Mouse (Mus musculus): ENCODE measurements around the gene Tbl1x.

Gene Tbl1x

GRCm38 (mm10) chrX:77608947-77609703 lies 98.3 kb downstream of the Tbl1x start:
- no peak for DNase-seq (ENCODE audit: low spot score in 2 of 2)

DNA sequence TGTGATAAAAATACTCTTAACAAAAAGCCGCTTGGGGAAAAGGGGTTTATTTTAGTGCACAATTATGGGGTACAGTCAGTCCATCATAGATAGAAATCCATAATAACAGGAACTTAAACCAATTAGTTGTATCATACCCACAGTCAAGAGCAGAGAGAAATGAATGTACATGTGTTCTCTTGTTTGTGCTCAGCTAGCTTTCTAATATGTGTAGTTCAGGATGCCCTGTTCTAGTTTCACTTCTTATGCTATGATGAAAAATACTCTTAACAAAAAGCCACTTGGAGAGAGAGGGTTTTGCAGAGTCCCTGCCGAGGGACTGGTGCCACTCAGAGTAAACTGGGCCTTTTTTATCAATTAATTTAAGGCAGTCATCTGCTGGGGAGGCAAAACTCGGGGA lies 101.1 kb downstream of the Tbl1x start:
- DNase-seq (ENCODE audit: low spot score in 2 of 2), result no peak

DNA sequence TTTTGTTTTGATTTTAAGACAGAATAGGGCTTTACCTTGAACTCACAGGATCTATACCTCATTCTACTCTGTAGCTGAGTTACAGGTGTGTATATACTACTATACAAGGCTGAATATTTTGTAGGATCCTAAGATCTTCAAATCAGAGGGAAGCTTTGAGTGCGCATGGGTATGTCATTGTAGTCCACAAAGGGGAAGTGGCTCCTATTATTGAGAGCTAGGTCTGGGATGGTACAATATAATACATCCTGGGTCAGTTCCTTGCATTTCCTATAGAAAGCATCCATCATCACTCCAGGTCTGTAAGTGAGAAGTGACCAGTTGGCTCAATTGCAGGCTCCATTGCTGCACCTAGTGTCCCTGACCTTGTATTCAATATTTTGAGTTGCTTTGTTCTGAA lies 102.2 kb downstream of the Tbl1x start:
- no peak for DNase-seq (ENCODE audit: low spot score in 2 of 2)

DNA sequence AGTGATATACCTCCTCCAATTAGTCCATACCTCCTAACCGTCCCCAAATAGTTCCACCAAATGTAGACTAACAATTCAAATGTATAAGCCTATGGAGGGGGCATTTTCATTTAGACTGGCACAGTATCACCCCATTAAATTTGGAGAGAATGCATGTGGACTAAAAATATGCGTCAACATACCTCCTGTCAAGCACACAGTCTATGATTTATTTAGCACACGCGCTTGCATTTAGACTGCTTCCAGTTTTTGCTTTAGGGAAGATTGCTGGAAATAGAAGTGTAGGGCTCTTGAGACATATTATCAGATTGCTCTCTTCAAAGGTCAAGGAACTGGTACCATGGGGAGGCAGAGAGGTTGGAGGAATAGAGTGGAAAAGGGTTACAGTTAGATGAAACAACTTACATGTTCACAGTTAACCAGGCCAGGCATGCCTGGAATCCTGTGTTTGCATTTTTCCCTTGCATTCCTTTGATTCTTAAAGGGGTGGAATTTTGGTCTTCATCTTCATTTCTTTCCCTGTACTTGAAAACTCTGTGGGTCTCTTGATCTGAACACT lies 105.0 kb downstream of the Tbl1x start:
- DNase-seq (ENCODE audit: low spot score in 2 of 2), result no peak

- no peak for DNase-seq (ENCODE audit: low spot score in 2 of 2)
These were observed 106.7 kb downstream of the Tbl1x start for GRCm38 (mm10) chrX:77617368-77618144.

DNA sequence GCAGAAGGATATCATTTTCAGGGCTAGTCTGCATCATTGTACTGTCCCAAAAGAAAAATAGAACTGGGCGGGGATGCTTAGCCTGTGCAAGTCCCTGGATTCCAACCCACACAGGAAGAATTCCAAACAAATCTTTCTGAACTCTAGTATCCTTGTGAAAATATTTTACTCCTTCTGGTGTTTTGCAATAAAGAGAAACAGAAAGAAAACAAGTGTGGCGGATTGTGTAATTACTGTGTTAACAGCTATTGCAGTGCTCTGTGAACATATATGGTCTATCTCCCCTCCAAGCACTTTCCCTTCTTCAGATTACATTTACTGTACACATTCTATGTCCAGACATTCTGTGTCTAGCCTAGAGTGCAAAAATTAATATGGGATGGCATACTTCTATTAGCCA lies 119.6 kb downstream of the Tbl1x start:
- DNase-seq (ENCODE audit: low spot score in 2 of 2), result no peak

DNA sequence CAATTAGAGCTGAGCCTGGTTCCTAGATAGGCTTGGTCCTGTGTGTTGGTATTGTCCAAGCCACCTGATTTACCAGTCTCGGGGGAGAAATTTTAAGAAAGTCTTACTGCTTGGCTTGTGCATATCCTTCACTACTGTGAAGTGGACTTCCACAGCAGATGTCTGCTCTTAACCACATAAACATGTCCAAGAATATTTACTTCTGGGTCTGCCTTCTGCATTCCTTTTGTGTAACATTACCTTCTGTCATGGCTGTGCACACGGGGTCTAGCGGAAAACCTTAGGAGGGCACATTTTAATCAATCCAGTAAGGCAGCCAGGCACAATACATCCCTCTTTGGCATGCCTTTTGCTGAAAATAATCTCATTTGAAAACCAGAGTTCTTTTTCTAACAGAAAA lies 125.7 kb downstream of the Tbl1x start:
- no peak for DNase-seq (ENCODE audit: low spot score in 2 of 2)

DNA sequence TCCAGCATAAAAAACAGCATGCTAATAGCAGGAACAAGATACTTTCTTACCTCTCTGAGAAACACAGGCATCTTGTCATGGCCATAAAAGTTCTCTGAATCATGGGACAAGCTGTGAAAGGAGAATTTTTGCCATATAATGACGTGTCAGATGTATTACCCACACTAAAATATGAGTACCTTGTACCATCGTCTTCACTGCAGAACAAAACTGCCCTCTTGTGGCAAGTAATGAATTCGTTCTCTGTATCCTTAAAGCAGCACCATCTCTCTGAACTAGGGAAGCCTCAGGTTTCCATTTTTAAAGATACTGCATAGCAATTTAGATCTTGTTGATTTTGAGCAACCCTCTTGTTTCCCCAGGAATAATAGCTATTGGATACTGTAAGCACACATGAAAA lies 127.3 kb downstream of the Tbl1x start:
- peak; percentile 6 to 12 for DNase-seq (ENCODE audit: low spot score in 2 of 2)

- no peak for DNase-seq (ENCODE audit: low spot score in 2 of 2)
These were observed 129.5 kb downstream of the Tbl1x start for GRCm38 (mm10) chrX:77640301-77640700.

GRCm38 (mm10) chrX:77646164-77646563 lies 135.4 kb downstream of the Tbl1x start:
- DNase-seq (ENCODE audit: low spot score in 2 of 2), result no peak

DNA sequence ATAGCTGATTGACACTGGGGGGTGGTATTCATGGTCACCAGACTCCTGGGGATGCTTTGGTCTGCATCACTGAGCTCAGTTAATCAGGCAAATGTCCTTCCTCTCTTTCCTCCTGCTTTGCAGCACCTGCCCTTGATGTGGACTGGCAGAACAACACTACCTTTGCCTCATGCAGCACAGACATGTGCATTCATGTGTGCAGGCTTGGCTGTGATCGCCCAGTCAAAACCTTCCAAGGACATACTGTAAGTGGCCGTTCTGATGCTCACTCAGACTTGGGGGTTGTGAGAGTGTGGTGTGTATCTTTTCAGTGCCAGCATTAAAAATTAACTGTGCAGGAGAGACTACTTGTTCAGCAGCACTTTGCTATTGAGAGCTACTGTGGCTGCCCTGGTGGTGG lies 139.4 kb downstream of the Tbl1x start:
- no peak for DNase-seq (ENCODE audit: low spot score in 2 of 2)

DNA sequence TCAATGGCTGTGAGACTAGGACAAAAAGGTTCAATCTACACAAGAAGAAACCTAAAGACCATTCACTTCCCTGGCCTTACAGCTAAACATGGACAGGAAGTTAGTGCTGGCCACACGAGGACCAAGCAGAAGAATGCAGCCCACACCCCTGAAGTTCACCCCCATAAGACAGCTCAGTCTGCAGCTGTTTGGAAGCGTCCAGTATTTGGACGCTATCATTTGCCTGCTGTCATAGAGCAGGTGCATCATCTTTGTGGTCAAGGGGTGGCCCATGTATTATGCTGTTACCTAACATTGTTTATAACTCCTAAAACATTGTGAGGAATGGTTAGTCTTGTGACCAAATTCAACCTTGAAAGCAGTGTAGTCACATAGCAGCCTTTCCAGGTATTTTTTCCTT lies 151.2 kb downstream of the Tbl1x start:
- DNase-seq (ENCODE audit: low spot score in 2 of 2), result no peak

DNA sequence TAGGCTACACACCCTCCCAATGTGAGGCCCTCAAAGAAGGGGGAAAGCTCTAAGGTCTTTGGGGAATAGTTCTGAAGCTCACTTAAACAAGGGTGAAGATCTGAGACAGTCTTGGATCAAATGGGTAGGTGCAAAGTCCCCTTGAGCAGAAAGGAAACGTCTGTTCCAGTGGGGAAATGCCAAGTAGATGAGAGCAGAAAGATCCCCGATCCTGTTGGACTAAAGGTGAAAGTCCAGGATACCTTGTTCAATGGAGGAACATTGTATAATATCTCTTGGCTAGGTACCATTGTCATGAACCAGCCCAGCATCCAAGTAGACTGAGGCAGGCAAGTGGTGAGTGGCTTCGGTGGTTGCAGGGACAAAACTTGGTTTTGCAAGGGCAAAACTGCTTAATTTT lies 152.5 kb downstream of the Tbl1x start:
- DNase-seq (ENCODE audit: low spot score in 2 of 2), result no peak

DNA sequence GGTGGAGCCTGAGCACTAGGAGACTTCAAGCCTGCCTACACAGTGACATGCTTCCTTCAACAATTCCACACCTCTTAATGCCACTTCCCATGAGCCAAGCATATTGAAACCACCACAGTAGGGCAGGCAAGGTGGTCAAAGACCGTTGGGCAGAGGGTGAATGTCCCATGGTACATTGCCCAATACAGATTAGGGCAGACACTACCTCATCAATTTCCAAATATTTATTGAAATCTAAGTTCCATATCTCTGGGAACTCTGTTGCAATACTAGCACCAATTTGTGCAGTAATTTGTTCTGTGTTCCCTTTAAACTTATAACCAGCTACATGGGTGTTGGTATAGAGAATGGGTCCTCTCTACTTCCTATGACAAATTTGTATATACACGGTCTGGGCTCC lies 154.2 kb downstream of the Tbl1x start:
- no peak for DNase-seq (ENCODE audit: low spot score in 2 of 2)

DNA sequence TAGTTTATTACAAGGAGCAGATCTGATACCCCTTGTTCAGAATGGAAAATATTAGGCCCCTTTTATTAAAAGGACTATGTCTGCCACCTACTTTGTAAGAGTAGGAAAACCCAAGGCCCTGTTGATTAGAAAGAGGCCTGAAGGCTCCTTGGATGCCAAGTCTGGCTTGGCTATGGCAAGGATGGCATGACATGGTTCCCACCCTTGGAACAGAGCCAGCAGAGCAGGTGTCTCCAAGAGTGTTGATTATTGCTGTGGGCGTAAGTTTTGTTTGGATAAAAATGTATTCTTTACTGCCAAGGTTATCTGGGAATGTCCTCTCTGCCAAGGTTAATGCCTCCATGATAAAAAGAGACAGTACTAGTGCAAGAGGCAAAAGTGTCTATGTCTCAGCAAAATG lies 156.1 kb downstream of the Tbl1x start:
- DNase-seq (ENCODE audit: low spot score in 2 of 2), result no peak

DNA sequence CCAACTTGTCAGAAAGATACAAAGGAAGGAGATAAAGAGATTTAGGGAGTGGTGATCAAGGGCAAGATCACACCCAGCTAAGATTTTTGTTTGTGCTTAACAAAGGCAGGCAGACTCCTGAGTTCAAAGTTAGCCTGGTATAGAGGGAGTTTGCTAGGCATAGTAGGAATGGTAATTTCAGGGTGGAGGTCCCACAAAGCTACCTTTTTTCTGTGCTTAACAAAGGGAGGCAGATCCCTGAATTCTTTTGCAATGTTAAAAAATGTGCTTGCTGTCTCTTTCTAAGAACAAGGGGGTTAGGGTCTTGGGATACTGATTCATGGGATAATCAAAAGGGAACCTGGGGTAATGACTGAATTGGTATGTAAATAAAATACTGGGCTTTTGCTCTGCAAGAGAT lies 156.6 kb downstream of the Tbl1x start:
- no peak for DNase-seq (ENCODE audit: low spot score in 2 of 2)

- no peak for DNase-seq (ENCODE audit: low spot score in 2 of 2)
These were observed 159.2 kb downstream of the Tbl1x start for GRCm38 (mm10) chrX:77669779-77670550.

Measured in frontal cortex, postnatal 10 days (tissue).